Mouse (Mus musculus) limb, embryonic 11.5 days (tissue): Measurements from ENCODE around the gene Lsm6. TPM values are rescaled to one million over a fixed set of nuclear protein-coding genes. Genes with fewer than 3 reads are reported as not detected.

Experiments
- ATAC-seq: fragments of 200-750 bp; cut with Nextera tagmentation; 2 replicates; pipeline ENCODE4 v1.8.0; 2017; ENCODE audit warnings: low read depth; ENCODE audit not compliant: insufficient number of reproducible peaks, low FRiP score, low TSS enrichment
- DNase-seq: peaks from one replicate; pipeline ENCODE4 v3.0.0-alpha.2; 2015; ENCODE audit warnings: low spot score
- H3K27ac ChIP-seq: fragments of 300-500 bp; sonication (generic); replicated peaks from 2 replicates; pipeline ENCODE4 v1.5.1; 2014; ENCODE audit warnings: low read depth, mild to moderate bottlenecking, low read length
- H3K27me3 ChIP-seq: fragments of 300-500 bp; sonication (generic); 2 replicates; pipeline ENCODE4 v1.6.1; 2014; ENCODE audit warnings: mild to moderate bottlenecking, low read length, mixed read lengths; ENCODE audit not compliant: control insufficient read depth, insufficient read depth
- H3K36me3 ChIP-seq: fragments of 300-500 bp; sonication (generic); 2 replicates; pipeline ENCODE4 v1.6.1; 2014; ENCODE audit warnings: mild to moderate bottlenecking, low read length, moderate library complexity, mixed read lengths; ENCODE audit not compliant: control insufficient read depth, insufficient read depth
- H3K4me1 ChIP-seq: fragments of 300-500 bp; sonication (generic); 2 replicates; pipeline ENCODE4 v1.6.1; 2014; ENCODE audit warnings: low read length, mixed read lengths; ENCODE audit not compliant: control insufficient read depth, insufficient read depth
- H3K4me2 ChIP-seq: fragments of 300-500 bp; sonication (generic); 2 replicates; pipeline ENCODE4 v1.6.1; 2014; ENCODE audit warnings: low read depth, mild to moderate bottlenecking, moderate library complexity; ENCODE audit not compliant: severe bottlenecking
- H3K4me3 ChIP-seq: fragments of 300-500 bp; sonication (generic); 2 replicates; pipeline ENCODE4 v1.5.1; 2014; ENCODE audit warnings: low read depth, low read length
- H3K9ac ChIP-seq: fragments of 300-500 bp; sonication (generic); 2 replicates; pipeline ENCODE4 v1.6.1; 2014; ENCODE audit warnings: mild to moderate bottlenecking, low read length
- H3K9me3 ChIP-seq: fragments of 300-500 bp; sonication (generic); 2 replicates; pipeline ENCODE4 v1.6.1; 2016; ENCODE audit warnings: low read length; ENCODE audit not compliant: control insufficient read depth
- WGBS: fragments of 180-500 bp; shearing (Covaris S2); extraction: QIAGEN DNeasy Blood & Tissue Kit; methylation state at CpG from one replicate; pipeline ENCODE4 v1.1.7; 2014; 5-methylcytosine and 5-hydroxymethylcytosine counted together
- polyA plus RNA-seq: library from polyadenylated mRNA; unstranded; fragments of >200 nt; fragmentation: Nextera tagmentation; extraction: Ambion mirVana; gene quantifications from 2 replicates; pipeline ENCODE4 v1.2.1, GENCODE M21; 2014

Gene Lsm6
- polyA plus RNA-seq: 284 and 297 TPM in 2 replicates

GRCm38 (mm10) chr8:78820673-78821310, at the start of gene Lsm6:
TSS of gene Lsm6 (minus strand) at chr8:78821140.
- peak within 1 kb of the TSS; percentile 91 for H3K9ac ChIP-seq
- H3K27ac ChIP-seq: peak within 1 kb of the TSS; percentile 94
- H3K27me3 ChIP-seq: no peaks in the 10 kb centered on the region
- H3K9me3 ChIP-seq: no peaks in the 10 kb centered on the region
- peak within 1 kb of the TSS; percentile 70 for H3K4me3 ChIP-seq
- ATAC-seq (peak; percentile 91), DNase-seq (peak; percentile 100)
- peak within 1 kb of the TSS; percentile 62 for H3K4me2 ChIP-seq
- WGBS: under 1% methylated on average over 70 of the region's 70 CpGs
- H3K36me3 ChIP-seq: peaks cover 4% of the 10 kb centered on the region
- H3K4me1 ChIP-seq: no peaks in the 10 kb centered on the region

DNA sequence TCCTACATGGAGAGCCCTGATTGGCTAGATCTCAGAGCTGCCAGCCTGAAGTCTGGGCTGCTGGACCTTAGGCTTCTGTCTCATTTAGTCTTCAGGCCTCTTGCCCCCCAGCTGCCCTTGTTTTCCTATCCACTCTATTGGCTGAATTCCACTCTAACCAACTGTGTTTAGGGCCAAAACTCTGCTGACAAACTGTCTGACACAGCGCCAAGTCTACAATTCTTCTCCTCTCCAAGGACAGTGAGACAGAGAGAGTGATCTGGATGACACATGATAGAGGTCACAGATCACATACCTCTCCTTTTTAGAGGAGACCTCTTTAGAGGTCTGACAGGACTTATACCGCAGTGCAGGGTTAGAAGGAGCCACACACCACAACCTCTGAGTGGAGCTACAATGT, 46.1 kb upstream of the Lsm6 start:
- ATAC-seq: no peak

DNA sequence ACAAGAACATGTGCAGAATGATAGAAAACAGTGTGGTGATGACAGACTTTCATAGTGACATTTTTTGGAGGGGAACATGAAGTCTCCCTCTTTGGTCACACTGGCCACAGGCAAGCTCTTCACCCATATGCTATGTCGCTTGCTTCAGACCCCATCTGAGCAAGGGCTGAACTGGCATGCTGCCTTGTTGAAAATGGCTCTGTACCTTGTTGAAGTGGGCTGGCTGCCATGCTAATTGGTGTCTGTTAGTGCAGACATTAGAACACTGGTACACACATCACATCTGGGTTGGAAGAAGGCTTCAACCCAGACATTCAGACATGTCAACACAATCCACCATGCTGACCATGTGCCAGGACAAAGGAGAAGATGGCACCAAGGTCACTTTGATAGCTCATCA, 42.1 kb upstream of the Lsm6 start:
- Histone ChIP-seq H3K4me2 (no peak overlapping the region), H3K9ac (no peak overlapping the region), H3K4me1 (no peaks in the 10 kb centered on the region), H3K27ac (no peak overlapping the region), H3K36me3 (no peaks in the 10 kb centered on the region), H3K27me3 (no peaks in the 10 kb centered on the region), H3K4me3 (no peak overlapping the region), H3K9me3 (no peaks in the 10 kb centered on the region)
- no peak for ATAC-seq
- DNase-seq: no peak
- WGBS: 81% methylated on average over 1 of the region's 1 CpGs

More for the DNA sequence above, 46.1 kb upstream of the Lsm6 start:
- 98% methylated on average over 2 of the region's 2 CpGs for WGBS
- Histone ChIP-seq H3K4me1 (no peaks in the 10 kb centered on the region), H3K27me3 (no peaks in the 10 kb centered on the region), H3K4me2 (no peak overlapping the region), H3K4me3 (no peak overlapping the region), H3K36me3 (no peaks in the 10 kb centered on the region), H3K9me3 (no peaks in the 10 kb centered on the region), H3K9ac (no peak overlapping the region), H3K27ac (no peak overlapping the region)
- DNase-seq: no peak

- Histone ChIP-seq H3K27ac (no peak overlapping the region), H3K9ac (no peak overlapping the region), H3K36me3 (no peaks in the 10 kb centered on the region), H3K27me3 (no peaks in the 10 kb centered on the region), H3K4me2 (no peak overlapping the region), H3K4me1 (no peaks in the 10 kb centered on the region), H3K4me3 (no peak overlapping the region), H3K9me3 (no peaks in the 10 kb centered on the region)
- WGBS: 73% methylated on average over 9 of the region's 9 CpGs
- ATAC-seq: no peak
- no peak for DNase-seq
Measured at GRCm38 (mm10) chr8:78862046-78862445, 41.1 kb upstream of the Lsm6 start.

DNA sequence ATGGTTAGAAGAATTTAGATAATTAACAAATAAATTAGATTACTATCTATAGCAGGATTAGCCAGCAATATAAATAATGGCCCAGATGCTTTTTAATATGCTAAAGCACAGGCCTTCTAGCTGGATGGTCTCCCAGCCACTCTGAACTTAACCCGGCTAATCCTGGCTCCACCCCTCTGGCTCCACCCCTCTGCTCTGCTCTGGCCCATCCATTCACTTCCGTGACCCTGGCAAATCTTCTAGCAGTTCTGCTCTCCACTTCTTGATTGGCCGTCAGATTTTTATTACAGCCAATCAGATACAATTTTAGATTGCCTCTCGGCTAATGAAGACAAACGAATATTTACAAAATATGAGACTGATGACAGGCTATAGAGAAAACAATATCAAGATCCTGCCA, 39.8 kb upstream of the Lsm6 start:
- Histone ChIP-seq H3K27me3 (no peaks in the 10 kb centered on the region), H3K36me3 (no peaks in the 10 kb centered on the region), H3K4me2 (no peak overlapping the region), H3K9me3 (no peaks in the 10 kb centered on the region), H3K9ac (no peak overlapping the region), H3K4me3 (no peak overlapping the region), H3K4me1 (no peaks in the 10 kb centered on the region), H3K27ac (no peak overlapping the region)
- WGBS: 51% methylated on average over 5 of the region's 5 CpGs
- no peak for ATAC-seq
- DNase-seq: no peak

- no peak for DNase-seq
- Histone ChIP-seq H3K9me3 (no peaks in the 10 kb centered on the region), H3K27me3 (no peaks in the 10 kb centered on the region), H3K4me2 (no peak overlapping the region), H3K36me3 (no peaks in the 10 kb centered on the region), H3K9ac (no peak overlapping the region), H3K4me1 (no peaks in the 10 kb centered on the region), H3K4me3 (no peak overlapping the region), H3K27ac (no peak overlapping the region)
- WGBS: 90% methylated on average over 7 of the region's 7 CpGs
- no peak for ATAC-seq
Measured at GRCm38 (mm10) chr8:78857421-78857820, 36.5 kb upstream of the Lsm6 start.

- no peak overlapping the region for H3K4me3 ChIP-seq
- H3K27me3 ChIP-seq: no peaks in the 10 kb centered on the region
- H3K4me2 ChIP-seq: no peak overlapping the region
- ATAC-seq (no peak), DNase-seq (no peak)
- H3K27ac ChIP-seq: no peak overlapping the region
- no peaks in the 10 kb centered on the region for H3K9me3 ChIP-seq
- H3K9ac ChIP-seq: no peak overlapping the region
- WGBS: 88% methylated on average over 4 of the region's 4 CpGs
- no peaks in the 10 kb centered on the region for H3K36me3 ChIP-seq
- no peaks in the 10 kb centered on the region for H3K4me1 ChIP-seq
Measured at GRCm38 (mm10) chr8:78852279-78852678, 31.3 kb upstream of the Lsm6 start.

GRCm38 (mm10) chr8:78847240-78847639, 26.3 kb upstream of the Lsm6 start:
- H3K4me1 ChIP-seq: no peaks in the 10 kb centered on the region
- no peak overlapping the region for H3K27ac ChIP-seq
- H3K4me2 ChIP-seq: no peak overlapping the region
- H3K9ac ChIP-seq: no peak overlapping the region
- DNase-seq (no peak), ATAC-seq (no peak)
- no peaks in the 10 kb centered on the region for H3K9me3 ChIP-seq
- WGBS: 91% methylated on average over 3 of the region's 3 CpGs
- H3K36me3 ChIP-seq: no peaks in the 10 kb centered on the region
- no peaks in the 10 kb centered on the region for H3K27me3 ChIP-seq
- no peak overlapping the region for H3K4me3 ChIP-seq

GRCm38 (mm10) chr8:78844559-78844958, 23.6 kb upstream of the Lsm6 start:
- Histone ChIP-seq H3K36me3 (no peaks in the 10 kb centered on the region), H3K27ac (no peak overlapping the region), H3K4me2 (no peak overlapping the region), H3K9ac (no peak overlapping the region), H3K4me3 (no peak overlapping the region), H3K27me3 (no peaks in the 10 kb centered on the region), H3K4me1 (no peaks in the 10 kb centered on the region), H3K9me3 (no peaks in the 10 kb centered on the region)
- no peak for ATAC-seq
- DNase-seq: no peak
- WGBS: 86% methylated on average over 5 of the region's 5 CpGs
